Mouse (Mus musculus): ENCODE results near the gene Ywhag. TPM values are rescaled to one million over a fixed set of nuclear protein-coding genes. Genes with fewer than 3 reads are reported as not detected.

Ywhag gene
- polyA plus RNA-seq, 1 experiment from 2014 or later, result 93.3 TPM

- H3K36me3 ChIP-seq (ENCODE audit: control insufficient read depth, insufficient read depth, low read length), result peaks cover 65% of the 10 kb centered on the region
- no peaks in the 10 kb centered on the region for H3K9me3 ChIP-seq (ENCODE audit: control insufficient read depth, low read length)
- no peak overlapping the region for H3K9ac ChIP-seq (ENCODE audit: low read length)
- H3K4me2 ChIP-seq (ENCODE audit: low read length), result no peak overlapping the region
- H3K4me3 ChIP-seq (ENCODE audit: low read depth, low read length), result no peak overlapping the region
- H3K27ac ChIP-seq (ENCODE audit: low read depth), result no peak overlapping the region
- no peaks in the 10 kb centered on the region for H3K27me3 ChIP-seq (replicated peaks; ENCODE audit: control insufficient read depth, insufficient read depth, low read length)
- peaks cover 7% of the 10 kb centered on the region; the same call in 1 of the 2 replicates for H3K4me1 ChIP-seq (replicated peaks; ENCODE audit: control insufficient read depth, insufficient read depth, low read length)
- WGBS, result 80% methylated on average over 6 of the region's 6 CpGs
- ATAC-seq (replicated peaks; ENCODE audit: low FRiP score, low TSS enrichment, low read depth) (no peak), DNase-seq (ENCODE audit: low spot score) (no peak)
Measured at GRCm38 (mm10) chr5:135929685-135930424, 4.6 kb downstream of the Ywhag start.

- peaks cover 73% of the 10 kb centered on the region for H3K36me3 ChIP-seq (ENCODE audit: control insufficient read depth, insufficient read depth, low read length)
Measured at GRCm38 (mm10) chr5:135923901-135924300, 10.5 kb downstream of the Ywhag start.

GRCm38 (mm10) chr5:135919902-135920301 lies 14.5 kb downstream of the Ywhag start:
- 94% methylated on average over 3 of the region's 3 CpGs for WGBS
- Histone ChIP-seq H3K27me3 (replicated peaks; ENCODE audit: control insufficient read depth, insufficient read depth, low read length) (no peaks in the 10 kb centered on the region), H3K9me3 (ENCODE audit: control insufficient read depth, low read length) (no peaks in the 10 kb centered on the region), H3K9ac (ENCODE audit: low read length) (no peak overlapping the region), H3K27ac (ENCODE audit: low read depth) (no peak overlapping the region), H3K4me2 (ENCODE audit: low read length) (no peak overlapping the region), H3K4me3 (ENCODE audit: low read depth, low read length) (no peak overlapping the region), H3K36me3 (ENCODE audit: control insufficient read depth, insufficient read depth, low read length) (peaks cover 77% of the 10 kb centered on the region), H3K4me1 (replicated peaks; ENCODE audit: control insufficient read depth, insufficient read depth, low read length) (no peaks in the 10 kb centered on the region; the same call in 1 of the 2 replicates)
- DNase-seq (ENCODE audit: low spot score), result no peak
- ATAC-seq (replicated peaks; ENCODE audit: low FRiP score, low TSS enrichment, low read depth), result no peak

More at GRCm38 (mm10) chr5:135923901-135924300, 10.5 kb downstream of the Ywhag start:
- H3K4me2 ChIP-seq (ENCODE audit: low read length), result no peak overlapping the region
- ATAC-seq (replicated peaks; ENCODE audit: low FRiP score, low TSS enrichment, low read depth), result no peak
- DNase-seq (ENCODE audit: low spot score), result no peak
- no peak overlapping the region for H3K4me3 ChIP-seq (ENCODE audit: low read depth, low read length)
- H3K9me3 ChIP-seq (ENCODE audit: control insufficient read depth, low read length), result no peaks in the 10 kb centered on the region
- no peaks in the 10 kb centered on the region for H3K27me3 ChIP-seq (replicated peaks; ENCODE audit: control insufficient read depth, insufficient read depth, low read length)
- no peaks in the 10 kb centered on the region for H3K4me1 ChIP-seq (replicated peaks; ENCODE audit: control insufficient read depth, insufficient read depth, low read length)
- H3K9ac ChIP-seq (ENCODE audit: low read length), result no peak overlapping the region
- WGBS, result 93% methylated on average over 7 of the region's 7 CpGs
- no peak overlapping the region for H3K27ac ChIP-seq (ENCODE audit: low read depth)

GRCm38 (mm10) chr5:135918593-135918992 lies 15.8 kb downstream of the Ywhag start:
- H3K27me3 ChIP-seq (replicated peaks; ENCODE audit: control insufficient read depth, insufficient read depth, low read length), result no peaks in the 10 kb centered on the region
- H3K36me3 ChIP-seq (ENCODE audit: control insufficient read depth, insufficient read depth, low read length), result peaks cover 82% of the 10 kb centered on the region
- no peaks in the 10 kb centered on the region; the same call in 1 of the 2 replicates for H3K4me1 ChIP-seq (replicated peaks; ENCODE audit: control insufficient read depth, insufficient read depth, low read length)
- H3K4me2 ChIP-seq (ENCODE audit: low read length), result no peak overlapping the region
- no peaks in the 10 kb centered on the region for H3K9me3 ChIP-seq (ENCODE audit: control insufficient read depth, low read length)
- no peak overlapping the region for H3K27ac ChIP-seq (ENCODE audit: low read depth)
- no peak overlapping the region for H3K9ac ChIP-seq (ENCODE audit: low read length)
- DNase-seq (ENCODE audit: low spot score) (no peak), ATAC-seq (replicated peaks; ENCODE audit: low FRiP score, low TSS enrichment, low read depth) (no peak)
- no peak overlapping the region for H3K4me3 ChIP-seq (ENCODE audit: low read depth, low read length)
- WGBS, result 96% methylated on average over 5 of the region's 5 CpGs

DNA sequence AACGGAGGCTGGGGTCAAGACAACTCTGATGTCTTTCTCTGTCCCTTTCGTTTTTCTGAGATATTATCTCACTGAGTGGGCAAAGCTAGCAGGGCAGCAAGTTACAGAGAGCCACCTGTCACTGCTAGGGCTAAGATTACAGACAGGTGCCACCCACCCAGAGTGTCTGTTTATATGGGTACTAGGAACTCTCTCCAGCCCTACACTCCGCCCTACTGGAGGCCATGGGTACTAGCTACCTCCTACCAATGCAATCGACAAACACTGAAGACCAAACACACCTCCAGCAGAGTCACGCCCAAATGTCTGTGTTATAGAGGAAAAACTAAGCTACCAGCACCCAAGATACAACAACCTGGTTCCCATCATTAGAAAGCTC lies 16.4 kb downstream of the Ywhag start:
- no peak overlapping the region for H3K9ac ChIP-seq (ENCODE audit: low read length)
- no peaks in the 10 kb centered on the region for H3K27me3 ChIP-seq (replicated peaks; ENCODE audit: control insufficient read depth, insufficient read depth, low read length)
- H3K9me3 ChIP-seq (ENCODE audit: control insufficient read depth, low read length), result no peaks in the 10 kb centered on the region
- no peak overlapping the region for H3K4me3 ChIP-seq (ENCODE audit: low read depth, low read length)
- ATAC-seq (replicated peaks; ENCODE audit: low FRiP score, low TSS enrichment, low read depth), result no peak
- peaks cover 76% of the 10 kb centered on the region for H3K36me3 ChIP-seq (ENCODE audit: control insufficient read depth, insufficient read depth, low read length)
- H3K27ac ChIP-seq (ENCODE audit: low read depth), result no peak overlapping the region
- no peak for DNase-seq (ENCODE audit: low spot score)
- 93% methylated on average over 5 of the region's 5 CpGs for WGBS
- no peaks in the 10 kb centered on the region; the same call in 1 of the 2 replicates for H3K4me1 ChIP-seq (replicated peaks; ENCODE audit: control insufficient read depth, insufficient read depth, low read length)
- no peak overlapping the region for H3K4me2 ChIP-seq (ENCODE audit: low read length)

DNA sequence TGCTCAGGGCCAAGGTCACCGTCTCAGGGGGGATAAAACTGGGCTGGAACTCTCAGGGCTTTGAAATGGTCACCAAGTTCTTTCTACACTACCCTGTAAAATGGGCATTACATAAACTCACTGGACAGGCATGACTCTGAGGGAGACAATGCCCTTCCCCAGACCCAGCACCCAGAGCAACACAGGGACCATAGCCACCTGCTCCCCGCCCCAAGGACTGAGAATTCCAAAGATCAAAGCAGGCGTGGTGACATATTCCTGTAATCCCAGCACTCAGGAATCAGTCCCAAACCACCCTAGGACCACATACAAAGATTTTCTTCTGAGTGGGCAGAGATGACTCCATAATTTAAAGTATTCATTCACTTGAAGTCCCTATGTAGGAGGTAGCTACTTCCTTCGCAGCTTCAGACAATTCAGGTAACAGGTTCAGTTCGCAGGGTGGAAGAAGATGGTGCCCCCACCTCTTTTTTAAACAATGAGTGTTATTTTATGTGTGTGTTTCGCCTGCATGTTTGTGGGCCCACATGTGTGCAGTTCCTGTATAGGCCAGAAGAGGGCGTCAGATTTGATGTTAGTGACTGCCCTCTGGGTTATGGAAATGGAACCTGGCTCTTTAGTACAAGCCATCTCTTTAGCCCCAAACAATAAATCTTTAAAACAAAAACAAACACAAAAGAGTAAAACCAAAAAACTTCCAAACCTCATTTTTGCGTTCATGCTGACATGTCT lies 16.9 kb downstream of the Ywhag start:
- Histone ChIP-seq H3K9me3 (ENCODE audit: control insufficient read depth, low read length) (no peaks in the 10 kb centered on the region), H3K9ac (ENCODE audit: low read length) (no peak overlapping the region), H3K4me2 (ENCODE audit: low read length) (no peak overlapping the region), H3K4me1 (replicated peaks; ENCODE audit: control insufficient read depth, insufficient read depth, low read length) (no peaks in the 10 kb centered on the region; the same call in 1 of the 2 replicates), H3K4me3 (ENCODE audit: low read depth, low read length) (no peak overlapping the region), H3K27ac (ENCODE audit: low read depth) (no peak overlapping the region), H3K27me3 (replicated peaks; ENCODE audit: control insufficient read depth, insufficient read depth, low read length) (no peaks in the 10 kb centered on the region), H3K36me3 (ENCODE audit: control insufficient read depth, insufficient read depth, low read length) (peaks cover 71% of the 10 kb centered on the region)
- DNase-seq (ENCODE audit: low spot score) (no peak), ATAC-seq (replicated peaks; ENCODE audit: low FRiP score, low TSS enrichment, low read depth) (no peak)
- 93% methylated on average over 8 of the region's 8 CpGs for WGBS

DNA sequence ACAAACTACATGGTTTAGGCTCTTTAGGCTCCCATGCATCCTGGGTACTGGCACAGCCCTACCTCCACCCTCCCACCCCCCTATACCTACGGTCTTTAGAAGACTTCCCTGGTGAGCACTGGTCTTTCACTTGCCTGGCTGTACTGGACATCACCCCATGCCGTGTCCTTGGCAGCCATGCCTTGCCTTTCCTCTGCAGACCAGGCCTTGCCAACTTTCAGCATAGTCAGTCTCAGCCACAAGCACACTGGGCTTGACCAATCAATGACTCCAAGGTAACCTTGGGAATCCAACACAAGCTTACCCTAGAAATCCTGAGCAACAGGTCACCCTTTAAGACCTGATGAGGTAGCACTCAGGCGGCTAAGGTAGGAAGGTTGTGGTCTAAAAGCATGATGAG lies 17.8 kb downstream of the Ywhag start:
- ATAC-seq (replicated peaks; ENCODE audit: low FRiP score, low TSS enrichment, low read depth), result no peak

GRCm38 (mm10) chr5:135916051-135916565 lies 18.3 kb downstream of the Ywhag start:
- ATAC-seq (replicated peaks; ENCODE audit: low FRiP score, low TSS enrichment, low read depth) (no peak), DNase-seq (ENCODE audit: low spot score) (no peak)
- WGBS, result 51% methylated on average over 6 of the region's 6 CpGs
- no peaks in the 10 kb centered on the region for H3K27me3 ChIP-seq (replicated peaks; ENCODE audit: control insufficient read depth, insufficient read depth, low read length)
- H3K4me2 ChIP-seq (ENCODE audit: low read length), result no peak overlapping the region
- no peak overlapping the region for H3K4me3 ChIP-seq (ENCODE audit: low read depth, low read length)
- H3K9me3 ChIP-seq (ENCODE audit: control insufficient read depth, low read length), result no peaks in the 10 kb centered on the region
- no peak overlapping the region for H3K27ac ChIP-seq (ENCODE audit: low read depth)
- H3K36me3 ChIP-seq (ENCODE audit: control insufficient read depth, insufficient read depth, low read length), result peaks cover 68% of the 10 kb centered on the region
- H3K4me1 ChIP-seq (replicated peaks; ENCODE audit: control insufficient read depth, insufficient read depth, low read length), result no peaks in the 10 kb centered on the region; the same call in 1 of the 2 replicates
- H3K9ac ChIP-seq (ENCODE audit: low read length), result no peak overlapping the region

More for the DNA sequence above, 17.8 kb downstream of the Ywhag start:
- peaks cover 68% of the 10 kb centered on the region for H3K36me3 ChIP-seq (ENCODE audit: control insufficient read depth, insufficient read depth, low read length)
- H3K4me3 ChIP-seq (ENCODE audit: low read depth, low read length), result no peak overlapping the region
- H3K4me1 ChIP-seq (replicated peaks; ENCODE audit: control insufficient read depth, insufficient read depth, low read length), result no peaks in the 10 kb centered on the region; the same call in 1 of the 2 replicates
- no peaks in the 10 kb centered on the region for H3K9me3 ChIP-seq (ENCODE audit: control insufficient read depth, low read length)
- H3K27ac ChIP-seq (ENCODE audit: low read depth), result no peak overlapping the region
- no peak for DNase-seq (ENCODE audit: low spot score)
- H3K9ac ChIP-seq (ENCODE audit: low read length), result no peak overlapping the region
- no peaks in the 10 kb centered on the region for H3K27me3 ChIP-seq (replicated peaks; ENCODE audit: control insufficient read depth, insufficient read depth, low read length)
- H3K4me2 ChIP-seq (ENCODE audit: low read length), result no peak overlapping the region
- 87% methylated on average over 3 of the region's 3 CpGs for WGBS

Measured in intestine, embryonic 14.5 days (tissue).